Mouse (Mus musculus) MEL (cell line): ENCODE measurements around the gene Gm17455. TPM values are rescaled to one million over a fixed set of nuclear protein-coding genes. Genes with fewer than 3 reads are reported as not detected.
A peak's percentile ranks its signal among the peaks of the same experiment; 100 is the strongest.

Source experiments
- DNase-seq: peaks from one replicate; pipeline ENCODE4 v3.0.0; 2011; ENCODE audit warnings: low read depth, low spot score
- H3K27ac ChIP-seq: 2 replicates; pipeline ENCODE4 v1.5.1; 2012; ENCODE audit warnings: low read depth, mild to moderate bottlenecking, control low read depth, low read length, moderate library complexity; ENCODE audit not compliant: control insufficient read depth
- H3K27me3 ChIP-seq, 2 experiments: fragments of 150-350 bp in 1 of 2; sonication (generic) in 1 of 2; 2 replicates each; pipeline ENCODE4 v1.6.1; 2012; ENCODE audit warnings: low read length in 2 of 2, mild to moderate bottlenecking in 2 of 2, improper control_type of control experiment in 1 of 2, moderate library complexity in 1 of 2; ENCODE audit not compliant: insufficient read depth in 2 of 2, control insufficient read depth in 1 of 2
- H3K36me3 ChIP-seq, 2 experiments: 2 replicates each; pipeline ENCODE4 v1.6.1; 2012 to 2014; ENCODE audit warnings: low read length in 2 of 2, improper control_type of control experiment in 1 of 2, inconsistent platforms in 1 of 2, mild to moderate bottlenecking in 1 of 2; ENCODE audit not compliant: insufficient read depth in 2 of 2, control insufficient read depth in 1 of 2
- H3K4me1 ChIP-seq, 2 experiments: fragments of 150-350 bp in 1 of 2; sonication (generic) in 1 of 2; 2 replicates each; pipeline ENCODE4 v1.6.1; 2012; ENCODE audit warnings: low read length in 2 of 2, improper control_type of control experiment in 1 of 2, mild to moderate bottlenecking in 1 of 2; ENCODE audit not compliant: insufficient read depth in 2 of 2, control insufficient read depth in 1 of 2
- H3K4me3 ChIP-seq, 2 experiments: fragments of 150-350 bp in 1 of 2; sonication (generic) in 1 of 2; 2 replicates each; pipeline ENCODE4 v1.5.1; 2012; ENCODE audit warnings: low read depth in 2 of 2, low read length in 2 of 2, mild to moderate bottlenecking in 2 of 2, moderate library complexity in 2 of 2, control low read depth in 1 of 2, improper control_type of control experiment in 1 of 2; ENCODE audit not compliant: control insufficient read depth in 1 of 2, insufficient read depth in 1 of 2
- H3K79me2 ChIP-seq: 2 replicates; pipeline ENCODE4 v1.6.1; 2012; ENCODE audit warnings: mild to moderate bottlenecking, low read length, moderate library complexity; ENCODE audit not compliant: control insufficient read depth, poor library complexity, insufficient read depth
- H3K9ac ChIP-seq: 2 replicates; pipeline ENCODE4 v1.6.1; 2012; ENCODE audit warnings: low read depth, mild to moderate bottlenecking, control low read depth, low read length, moderate library complexity; ENCODE audit not compliant: control insufficient read depth, poor library complexity, severe bottlenecking
- H3K9me3 ChIP-seq: fragments of 150-350 bp; sonication (generic); replicated peaks from 2 replicates; pipeline ENCODE4 v1.6.1; 2012; ENCODE audit warnings: mild to moderate bottlenecking, low read length, improper control_type of control experiment, moderate library complexity; ENCODE audit not compliant: insufficient read depth
- CTCF ChIP-seq, 3 experiments: IDR thresholded peaks in 2 of 3; conservative IDR thresholded peaks in 1 of 3; 2 replicates each; pipeline ENCODE4 v1.5.1; 2011 to 2012; ENCODE audit warnings: low read length in 3 of 3, low read depth in 2 of 3, mild to moderate bottlenecking in 2 of 3, improper control_type of control experiment in 1 of 3, inconsistent platforms in 1 of 3, mixed read lengths in 1 of 3, moderate library complexity in 1 of 3; ENCODE audit not compliant: control insufficient read depth in 1 of 3, insufficient read depth in 1 of 3, poor library complexity in 1 of 3, severe bottlenecking in 1 of 3
- EP300 ChIP-seq, 2 experiments: IDR thresholded peaks; 2 replicates each; pipeline ENCODE4 v1.6.1; 2011; ENCODE audit warnings: improper control_type of control experiment in 2 of 2, low read length in 2 of 2, low read depth in 1 of 2, mild to moderate bottlenecking in 1 of 2
- HCFC1 ChIP-seq: IDR thresholded peaks from 2 replicates; pipeline ENCODE4 v1.6.1; 2012; ENCODE audit warnings: low read depth, mild to moderate bottlenecking, inconsistent platforms, low read length, improper control_type of control experiment, moderate library complexity
- MEF2A ChIP-seq: IDR thresholded peaks from 2 replicates; pipeline ENCODE4 v1.6.1; 2014; ENCODE audit warnings: low read depth, mild to moderate bottlenecking, inconsistent platforms, low read length, improper control_type of control experiment; ENCODE audit not compliant: poor library complexity, insufficient replicate concordance, severe bottlenecking; ENCODE audit errors: extremely low read depth
- MXI1 ChIP-seq: IDR thresholded peaks from 2 replicates; pipeline ENCODE4 v1.6.1; 2011; ENCODE audit warnings: mild to moderate bottlenecking, low read depth, low read length, improper control_type of control experiment
- MYB ChIP-seq: IDR thresholded peaks from 2 replicates; pipeline ENCODE4 v1.6.1; 2011; ENCODE audit warnings: mild to moderate bottlenecking, low read depth, low read length, improper control_type of control experiment
- MYC ChIP-seq: IDR thresholded peaks from 2 replicates; pipeline ENCODE4 v1.6.1; 2011; ENCODE audit warnings: low read depth, mild to moderate bottlenecking, low read length, improper control_type of control experiment, moderate library complexity
- NRF1 ChIP-seq: IDR thresholded peaks from 2 replicates; pipeline ENCODE4 v1.6.1; 2014; ENCODE audit warnings: low read depth, mild to moderate bottlenecking, inconsistent platforms, low read length, improper control_type of control experiment, moderate library complexity; ENCODE audit not compliant: poor library complexity, insufficient read depth, severe bottlenecking
- RAD21 ChIP-seq: IDR thresholded peaks from 2 replicates; pipeline ENCODE4 v1.6.1; 2011; ENCODE audit warnings: mild to moderate bottlenecking, low read depth, low read length, improper control_type of control experiment
- RCOR1 ChIP-seq: IDR thresholded peaks from 2 replicates; pipeline ENCODE4 v1.6.1; 2012; ENCODE audit warnings: low read depth, mild to moderate bottlenecking, inconsistent platforms, low read length, improper control_type of control experiment
- SMC3 ChIP-seq: IDR thresholded peaks from 2 replicates; pipeline ENCODE4 v1.6.1; 2011; ENCODE audit warnings: low read depth, low read length, improper control_type of control experiment
- TAL1 ChIP-seq: IDR thresholded peaks from 2 replicates; pipeline ENCODE4 v1.6.1; 2012; ENCODE audit warnings: mild to moderate bottlenecking, inconsistent platforms, low read length, moderate library complexity, mixed read lengths
- TBP ChIP-seq: IDR thresholded peaks from 2 replicates; pipeline ENCODE4 v1.8.0; 2011; ENCODE audit warnings: low read depth, low read length, improper control_type of control experiment
- TCF12 ChIP-seq: IDR thresholded peaks from 2 replicates; pipeline ENCODE4 v1.6.1; 2014; ENCODE audit warnings: low read depth, mild to moderate bottlenecking, inconsistent platforms, low read length, improper control_type of control experiment, moderate library complexity
- UBTF ChIP-seq: IDR thresholded peaks from 2 replicates; pipeline ENCODE4 v1.6.1; 2012; ENCODE audit warnings: low read depth, mild to moderate bottlenecking, inconsistent platforms, low read length, improper control_type of control experiment, moderate library complexity, borderline replicate concordance; ENCODE audit not compliant: insufficient read depth
- USF1 ChIP-seq: IDR thresholded peaks from 2 replicates; pipeline ENCODE4 v1.6.1; 2014; ENCODE audit warnings: low read depth, mild to moderate bottlenecking, inconsistent platforms, low read length, improper control_type of control experiment, moderate library complexity
- ZC3H11A ChIP-seq: IDR thresholded peaks from 2 replicates; pipeline ENCODE4 v1.6.1; 2012; ENCODE audit warnings: low read depth, mild to moderate bottlenecking, inconsistent platforms, low read length, improper control_type of control experiment
- ZKSCAN1 ChIP-seq: IDR thresholded peaks from 2 replicates; pipeline ENCODE4 v1.6.1; 2012; ENCODE audit warnings: low read depth, mild to moderate bottlenecking, inconsistent platforms, low read length, improper control_type of control experiment, moderate library complexity
- ZMIZ1 ChIP-seq: IDR thresholded peaks from 2 replicates; pipeline ENCODE4 v1.6.1; 2012; ENCODE audit warnings: low read depth, mild to moderate bottlenecking, inconsistent platforms, low read length, improper control_type of control experiment, moderate library complexity
- polyA plus RNA-seq, 2 experiments: library from polyadenylated mRNA; stranded (reverse) in 1 of 2; unstranded in 1 of 2; fragments of >175 nt in 1 of 2; fragments of >200 nt in 1 of 2; gene quantifications; 2 replicates each; pipeline versions ENCODE4 v1.2.1 to v1.2.4; 2012; ENCODE audit warnings: low replicate concordance in 2 of 2, low read depth in 1 of 2; ENCODE audit not compliant: insufficient read length in 2 of 2, insufficient read depth in 1 of 2, missing spikeins in 1 of 2
- total RNA-seq: library from RNA; depleted of rRNA; stranded (reverse); fragments of 300-350 nt; gene quantifications from 2 replicates; pipeline ENCODE4 v1.2.3, GENCODE M21; 2012

Gm17455 gene
- total and polyA plus RNA-seq, 3 experiments: not detected

DNA sequence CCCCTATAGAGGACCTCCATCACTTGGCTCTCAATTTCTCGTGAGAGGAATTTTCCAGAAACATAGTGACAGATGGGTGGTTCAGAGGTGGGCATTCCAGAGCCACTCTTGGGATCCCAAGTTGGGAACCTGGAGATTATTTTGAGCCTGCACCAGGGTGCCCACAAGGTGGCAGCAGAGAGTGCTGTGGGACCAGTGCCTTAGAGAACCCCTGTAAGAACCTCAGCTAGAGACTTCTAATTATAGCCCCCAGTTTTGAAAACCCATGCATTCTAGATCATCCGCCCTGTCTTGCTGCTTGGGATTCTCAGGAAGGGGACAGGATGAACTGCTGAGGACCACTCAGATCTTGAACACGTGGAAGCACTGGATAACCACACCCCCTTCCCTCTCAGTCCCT lies 18.6 kb downstream of the Gm17455 start:
- H3K4me1 ChIP-seq: no peaks in the 10 kb centered on the region
- DNase-seq: peak; percentile 48
- peak; percentile 75 to 91 (median 89) for TF ChIP-seq CTCF (IDR thresholded peaks at IDR 0.05 in 2 of 3, conservative IDR thresholded peaks at IDR 0.05 in 1 of 3; ENCODE audit: control insufficient read depth in 1 of 3, insufficient read depth in 1 of 3, low read depth in 2 of 3, low read length in 3 of 3, poor library complexity in 1 of 3, severe bottlenecking in 1 of 3)
- TF ChIP-seq ZMIZ1: no peak
- TF ChIP-seq UBTF: no peak
- TF ChIP-seq RAD21: peak; percentile 50
- TF ChIP-seq TBP: no peak
- TF ChIP-seq HCFC1: no peak
- peak; percentile 33; the same call in 1 of the 2 replicates for TF ChIP-seq ZC3H11A
- TF ChIP-seq ZKSCAN1: no peak
- TF ChIP-seq USF1: no peak
- peak; percentile 84 for TF ChIP-seq SMC3
- TF ChIP-seq NRF1: no peak
- no peak for TF ChIP-seq MEF2A
- TF ChIP-seq TCF12: no peak
- TF ChIP-seq MYB: no peak
- TF ChIP-seq TAL1: no peak
- no peak for TF ChIP-seq MXI1
- TF ChIP-seq EP300 (IDR thresholded peaks at IDR 0.05; ENCODE audit: low read depth in 1 of 2, low read length in 2 of 2): no peak
- TF ChIP-seq MYC: no peak
- H3K36me3 ChIP-seq: no peaks in the 10 kb centered on the region
- no peaks in the 10 kb centered on the region for H3K9me3 ChIP-seq
- H3K27me3 ChIP-seq: no peaks in the 10 kb centered on the region
- no peak overlapping the region for H3K9ac ChIP-seq
- H3K79me2 ChIP-seq: no peaks in the 10 kb centered on the region
- H3K27ac ChIP-seq: no peak overlapping the region
- no peak overlapping the region for H3K4me3 ChIP-seq

- TF ChIP-seq CTCF (IDR thresholded peaks at IDR 0.05 in 2 of 3, conservative IDR thresholded peaks at IDR 0.05 in 1 of 3; ENCODE audit: control insufficient read depth in 1 of 3, insufficient read depth in 1 of 3, low read depth in 2 of 3, low read length in 3 of 3, poor library complexity in 1 of 3, severe bottlenecking in 1 of 3) (peak; percentile 50 to 74 (median 71)), RCOR1 (no peak)
- no peaks in the 10 kb centered on the region for H3K27me3 ChIP-seq
- no peak overlapping the region for H3K4me3 ChIP-seq
- no peaks in the 10 kb centered on the region for H3K4me1 ChIP-seq
- no peaks in the 10 kb centered on the region for H3K36me3 ChIP-seq
- no peaks in the 10 kb centered on the region for H3K79me2 ChIP-seq
- no peak overlapping the region for H3K9ac ChIP-seq
- DNase-seq: no peak
- no peaks in the 10 kb centered on the region for H3K9me3 ChIP-seq
- no peak overlapping the region for H3K27ac ChIP-seq
Measured at GRCm38 (mm10) chr10:60419624-60420023, 20.1 kb downstream of the Gm17455 start.
